Mouse (Mus musculus) gastrocnemius, postnatal 25 days (tissue): ENCODE measurements around the gene Nr1h4. TPM values are rescaled to one million over a fixed set of nuclear protein-coding genes. Genes with fewer than 3 reads are reported as not detected.

Experiments
- DNase-seq: peaks from one replicate; pipeline ENCODE4 v3.0.0; 2022
- total RNA-seq, 2 experiments: library from RNA; stranded (reverse); gene quantifications; 1 replicate in 1 of 2; 2 replicates in 1 of 2; pipeline ENCODE4 v1.2.3; 2021

The Nr1h4 gene
- total RNA-seq, 2 experiments from 2014 or later = not detected

DNA sequence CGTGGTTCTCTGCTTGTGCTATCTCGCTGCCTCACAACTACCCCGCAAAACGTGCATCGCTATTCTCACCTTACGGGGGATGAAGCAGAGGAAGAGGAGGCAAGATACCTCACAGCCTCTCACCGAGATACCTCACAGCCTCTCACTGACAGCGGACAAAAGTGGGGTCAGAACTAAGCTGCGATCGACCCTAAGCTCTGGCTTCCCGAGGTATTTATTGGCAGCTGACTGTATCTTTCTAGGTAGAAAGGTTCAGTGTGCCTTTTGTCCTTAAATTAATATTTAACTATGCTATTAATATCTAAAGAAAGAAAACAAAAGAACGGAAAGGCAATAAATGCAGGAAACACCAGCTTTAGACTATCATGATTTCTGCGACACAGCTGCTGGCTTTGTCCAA lies 100.6 kb downstream of the Nr1h4 start:
- DNase-seq = no peak

DNA sequence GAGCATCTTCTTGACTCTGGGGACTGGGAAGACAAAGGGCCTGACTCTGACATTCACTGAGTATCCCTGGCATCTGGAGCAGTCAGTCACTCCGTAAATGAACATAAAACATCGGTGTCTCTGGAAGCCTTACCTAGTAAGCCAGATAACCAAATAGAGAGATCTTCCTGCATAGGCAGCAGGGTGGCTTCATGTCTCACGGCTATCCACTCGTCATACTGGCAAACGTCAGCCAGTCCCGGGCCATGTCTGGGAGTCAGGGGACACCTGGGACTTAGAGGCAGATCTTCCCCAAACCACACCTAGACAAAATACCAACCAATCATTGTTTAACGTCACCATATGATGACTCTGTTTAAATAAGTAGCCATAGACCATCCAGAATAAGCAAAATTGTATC lies 102.6 kb downstream of the Nr1h4 start:
- DNase-seq = no peak

GRCm38 (mm10) chr10:89424800-89425393 lies 108.5 kb downstream of the Nr1h4 start:
- no peak for DNase-seq

GRCm38 (mm10) chr10:89424217-89424616 lies 109.2 kb downstream of the Nr1h4 start:
- DNase-seq = no peak

DNA sequence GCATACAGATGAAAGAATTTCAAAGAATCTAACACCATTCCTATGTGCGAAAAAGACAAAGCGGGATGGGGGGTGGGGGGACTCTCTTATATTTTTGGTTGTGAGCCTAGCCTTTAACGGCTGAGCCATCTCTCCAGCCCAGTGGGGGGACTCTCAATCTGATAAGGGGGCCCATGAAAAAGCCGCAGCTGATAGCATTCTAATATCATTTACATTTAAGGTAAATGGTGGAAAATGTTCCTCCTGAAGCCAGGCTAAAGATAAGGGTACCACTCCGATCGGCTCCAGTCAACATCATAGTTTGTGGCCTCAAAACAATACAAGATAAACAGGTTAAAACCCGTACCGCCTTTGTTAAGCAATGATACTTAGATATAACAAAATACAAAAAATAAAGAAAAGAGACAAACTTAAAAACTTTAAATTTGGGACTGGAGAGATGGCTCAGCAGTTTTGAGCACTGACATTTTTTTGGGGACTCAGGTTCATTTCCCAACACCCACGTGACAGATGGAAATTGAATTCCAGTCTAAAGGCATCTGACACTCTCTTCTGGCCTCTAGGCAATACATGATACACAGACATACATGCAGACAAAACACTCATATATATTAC lies 110.1 kb downstream of the Nr1h4 start:
- no peak for DNase-seq

DNA sequence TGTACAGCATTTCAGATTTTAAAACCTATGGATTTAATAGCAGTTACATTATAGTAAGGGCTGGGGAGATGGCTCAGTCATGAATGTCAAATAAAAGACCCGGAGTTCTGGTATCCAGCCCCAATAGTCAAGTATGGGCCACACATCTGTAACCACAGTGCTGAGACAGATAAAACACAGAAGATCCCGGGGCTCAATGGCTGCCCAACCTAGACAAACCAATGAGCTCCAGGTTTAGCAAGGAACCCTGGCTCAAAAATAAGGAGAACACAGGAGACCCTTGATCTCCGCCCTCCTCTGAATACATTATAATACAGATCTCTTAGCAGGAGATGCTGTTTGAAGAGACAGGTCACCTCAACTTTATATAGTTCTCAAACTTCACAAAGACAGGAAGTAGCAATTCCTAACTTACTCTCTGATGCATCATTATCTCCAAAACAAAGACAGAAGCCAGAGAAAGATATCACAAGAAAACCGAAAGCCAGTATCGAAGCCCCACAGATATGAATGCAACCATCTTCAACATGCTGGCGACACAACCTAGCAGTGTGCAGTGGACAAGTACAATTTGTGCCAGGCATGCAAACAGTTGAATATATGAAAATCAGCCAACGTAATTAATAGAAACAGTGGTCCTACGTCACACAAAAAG lies 110.8 kb downstream of the Nr1h4 start:
- DNase-seq = no peak

- DNase-seq = no peak
These were observed 115.4 kb downstream of the Nr1h4 start for GRCm38 (mm10) chr10:89417966-89418365.

DNA sequence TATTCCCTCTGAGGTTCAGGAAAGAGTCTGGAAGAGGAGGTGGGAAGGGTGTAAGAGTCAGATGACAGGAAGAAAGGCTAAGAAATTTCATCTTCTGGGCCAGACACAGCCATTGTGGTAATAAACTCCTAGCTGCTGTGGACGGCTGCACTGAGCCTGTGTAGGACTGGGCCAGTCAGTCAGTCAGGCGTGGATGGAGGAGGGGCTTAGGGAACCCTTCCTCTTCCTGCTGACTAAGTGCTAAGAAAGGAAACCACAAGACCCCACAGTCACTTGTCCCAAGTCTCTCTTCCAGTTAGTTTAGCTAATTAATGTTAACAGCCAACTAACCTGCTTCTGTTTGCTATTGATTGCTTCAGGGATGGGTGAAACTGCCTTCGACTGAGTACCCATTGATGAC lies 117.9 kb downstream of the Nr1h4 start:
- DNase-seq = no peak

GRCm38 (mm10) chr10:89407551-89407950 lies 125.8 kb downstream of the Nr1h4 start:
- no peak for DNase-seq

- DNase-seq = no peak
These were observed 126.5 kb downstream of the Nr1h4 start for GRCm38 (mm10) chr10:89406733-89407484.

GRCm38 (mm10) chr10:89404936-89405335 lies 128.4 kb downstream of the Nr1h4 start:
- no peak for DNase-seq

Other genes starting within 250 kb of the Nr1h4 start
- gene Ano4, start 188.8 kb downstream of the Nr1h4 start, total RNA-seq = 1 to 10 TPM; 1.1 to 1.5 TPM
- gene Gas2l3, start 89.6 kb downstream of the Nr1h4 start, total RNA-seq = 1 to 10 TPM; 1.6 to 3.5 TPM
- not detected for gene Slc17a8, start 87.7 kb upstream of the Nr1h4 start, total RNA-seq
- 10 to 100 TPM; 11.5 to 12.0 TPM for gene Scyl2, start 152.7 kb upstream of the Nr1h4 start, total RNA-seq
- 1 to 10 TPM; 5.2 to 5.6 TPM for gene Actr6, start 198.7 kb upstream of the Nr1h4 start, total RNA-seq
- gene Uhrf1bp1l, start 211.4 kb upstream of the Nr1h4 start, total RNA-seq = 10 to 100 TPM; 15.2 to 15.3 TPM